Mouse (Mus musculus): ENCODE data around the gene Numa1. TPM values are rescaled to one million over a fixed set of nuclear protein-coding genes. Genes with fewer than 3 reads are reported as not detected.

Gene Numa1
- 72.4 and 74.4 TPM in 2 replicates for polyA plus RNA-seq (2014; fragmentation: Nextera tagmentation; extraction: Ambion mirVana)

DNA sequence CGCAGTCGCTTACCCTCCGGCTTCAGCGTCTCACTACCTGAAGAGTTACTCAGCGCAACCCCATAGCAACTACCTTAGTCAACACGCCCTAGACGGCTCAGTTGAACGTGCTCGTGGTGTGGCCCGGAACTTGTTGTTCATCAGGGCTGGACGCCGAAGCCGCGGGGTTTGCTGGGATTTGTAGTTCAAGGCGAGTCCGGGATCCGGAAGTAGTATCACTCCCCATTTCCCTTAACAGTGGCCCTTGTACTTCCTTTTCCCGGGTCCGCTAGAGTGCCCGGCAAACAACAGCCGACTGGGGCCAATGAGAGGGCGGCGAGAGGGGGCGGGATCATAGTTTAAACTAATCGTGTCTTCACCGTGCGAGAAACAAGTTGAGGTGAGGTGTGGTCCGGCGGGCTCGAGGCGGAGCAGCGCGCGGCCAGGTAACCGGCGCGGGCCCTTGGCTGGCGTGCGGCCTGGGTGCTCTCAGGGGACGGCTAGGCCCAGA lies at the start of gene Numa1, which contains the start of gene Lrrc51:
TSS of gene Numa1 (plus strand) at position 361 of the 490 bp plus-strand sequence.
TSS of gene Lrrc51 (minus strand) at position 145 of the 490 bp plus-strand sequence.
- Histone ChIP-seq H3K27ac (ENCODE audit: low read depth, low read length) (peak within 1 kb of the TSS; percentile 76), H3K9ac (ENCODE audit: low read length) (peak within 1 kb of the TSS; percentile 76), H3K27me3 (replicated peaks; ENCODE audit: control insufficient read depth, insufficient read depth, low read length) (no peaks in the 10 kb centered on the region), H3K4me3 (ENCODE audit: low read depth, low read length) (peak within 1 kb of the TSS; percentile 73), H3K36me3 (ENCODE audit: control insufficient read depth, insufficient read depth, low read length) (no peaks in the 10 kb centered on the region), H3K9me3 (replicated peaks; ENCODE audit: control insufficient read depth, low read length) (no peaks in the 10 kb centered on the region), H3K4me2 (ENCODE audit: low read length) (peak within 1 kb of the TSS; percentile 80), H3K4me1 (ENCODE audit: control insufficient read depth, insufficient read depth, low read length) (peaks cover 17% of the 10 kb centered on the region)
- under 1% methylated on average over 40 of the region's 40 CpGs for WGBS
- DNase-seq (ENCODE audit: low spot score), result peak; percentile 98
- ATAC-seq, result peak; percentile 98

- no peaks in the 10 kb centered on the region for H3K9me3 ChIP-seq (replicated peaks; ENCODE audit: control insufficient read depth, low read length)
- H3K4me1 ChIP-seq (ENCODE audit: control insufficient read depth, insufficient read depth, low read length), result no peaks in the 10 kb centered on the region
- 97% methylated on average over 4 of the region's 4 CpGs for WGBS
- no peak overlapping the region for H3K9ac ChIP-seq (ENCODE audit: low read length)
- ATAC-seq (no peak), DNase-seq (ENCODE audit: low spot score) (no peak)
- no peak overlapping the region for H3K4me3 ChIP-seq (ENCODE audit: low read depth, low read length)
- H3K36me3 ChIP-seq (ENCODE audit: control insufficient read depth, insufficient read depth, low read length), result no peaks in the 10 kb centered on the region
- H3K27ac ChIP-seq (ENCODE audit: low read depth, low read length), result no peak overlapping the region
- H3K4me2 ChIP-seq (ENCODE audit: low read length), result no peak overlapping the region
- no peaks in the 10 kb centered on the region for H3K27me3 ChIP-seq (replicated peaks; ENCODE audit: control insufficient read depth, insufficient read depth, low read length)
Observed at GRCm38 (mm10) chr7:101884160-101884559, 49.8 kb upstream of the Numa1 start.

- Histone ChIP-seq H3K4me2 (ENCODE audit: low read length) (no peak overlapping the region), H3K27ac (ENCODE audit: low read depth, low read length) (no peak overlapping the region), H3K9ac (ENCODE audit: low read length) (no peak overlapping the region), H3K27me3 (replicated peaks; ENCODE audit: control insufficient read depth, insufficient read depth, low read length) (no peaks in the 10 kb centered on the region), H3K36me3 (ENCODE audit: control insufficient read depth, insufficient read depth, low read length) (no peaks in the 10 kb centered on the region), H3K4me1 (ENCODE audit: control insufficient read depth, insufficient read depth, low read length) (no peaks in the 10 kb centered on the region), H3K4me3 (ENCODE audit: low read depth, low read length) (no peak overlapping the region), H3K9me3 (replicated peaks; ENCODE audit: control insufficient read depth, low read length) (no peaks in the 10 kb centered on the region)
- no peak for DNase-seq (ENCODE audit: low spot score)
- WGBS, result 88% methylated on average over 6 of the region's 6 CpGs
- ATAC-seq, result no peak
Observed at GRCm38 (mm10) chr7:101886274-101886673, 47.6 kb upstream of the Numa1 start.

DNA sequence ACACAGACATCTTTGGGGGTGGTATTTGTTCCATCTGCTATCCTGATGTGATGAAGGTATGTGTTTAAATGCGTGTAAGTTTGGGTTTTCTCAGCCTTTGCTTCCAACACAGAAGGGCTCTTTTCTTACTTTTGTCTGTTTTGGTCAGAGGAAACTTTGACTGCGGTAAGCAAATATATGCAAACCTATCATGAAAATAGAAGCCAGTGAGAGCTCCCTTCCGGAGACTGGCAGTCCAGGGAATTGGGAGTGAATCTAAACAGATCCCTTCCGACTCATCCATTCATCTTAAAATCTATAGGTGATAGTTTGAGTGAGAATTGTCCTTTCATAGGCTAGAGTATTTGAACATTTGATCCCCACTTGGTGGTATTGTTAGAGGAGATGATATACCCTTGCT lies 45.5 kb upstream of the Numa1 start:
- WGBS, result 93% methylated on average over 4 of the region's 4 CpGs
- no peak for ATAC-seq

GRCm38 (mm10) chr7:101895695-101896094 lies 38.2 kb upstream of the Numa1 start:
- no peaks in the 10 kb centered on the region for H3K9me3 ChIP-seq (replicated peaks; ENCODE audit: control insufficient read depth, low read length)
- H3K4me1 ChIP-seq (ENCODE audit: control insufficient read depth, insufficient read depth, low read length), result peaks cover 5% of the 10 kb centered on the region; the same call in 1 of the 2 replicates
- no peak for DNase-seq (ENCODE audit: low spot score)
- 46% methylated on average over 9 of the region's 9 CpGs for WGBS
- H3K4me3 ChIP-seq (ENCODE audit: low read depth, low read length), result peak overlapping the region; percentile 58
- peak overlapping the region; percentile 56 for H3K9ac ChIP-seq (ENCODE audit: low read length)
- peak overlapping the region; percentile 92 for H3K27ac ChIP-seq (ENCODE audit: low read depth, low read length)
- H3K36me3 ChIP-seq (ENCODE audit: control insufficient read depth, insufficient read depth, low read length), result no peaks in the 10 kb centered on the region
- peak overlapping the region; percentile 40 for H3K4me2 ChIP-seq (ENCODE audit: low read length)
- H3K27me3 ChIP-seq (replicated peaks; ENCODE audit: control insufficient read depth, insufficient read depth, low read length), result no peaks in the 10 kb centered on the region
- peak; percentile 7; the same call in 1 of the 2 replicates for ATAC-seq

More for the DNA sequence above, 45.5 kb upstream of the Numa1 start:
- no peak overlapping the region for H3K4me3 ChIP-seq (ENCODE audit: low read depth, low read length)
- H3K4me1 ChIP-seq (ENCODE audit: control insufficient read depth, insufficient read depth, low read length), result no peaks in the 10 kb centered on the region
- no peak for DNase-seq (ENCODE audit: low spot score)
- H3K27ac ChIP-seq (ENCODE audit: low read depth, low read length), result no peak overlapping the region
- no peaks in the 10 kb centered on the region for H3K9me3 ChIP-seq (replicated peaks; ENCODE audit: control insufficient read depth, low read length)
- H3K4me2 ChIP-seq (ENCODE audit: low read length), result no peak overlapping the region
- no peaks in the 10 kb centered on the region for H3K27me3 ChIP-seq (replicated peaks; ENCODE audit: control insufficient read depth, insufficient read depth, low read length)
- no peaks in the 10 kb centered on the region for H3K36me3 ChIP-seq (ENCODE audit: control insufficient read depth, insufficient read depth, low read length)
- no peak overlapping the region for H3K9ac ChIP-seq (ENCODE audit: low read length)

GRCm38 (mm10) chr7:101896104-101897066 lies 37.5 kb upstream of the Numa1 start:
- Histone ChIP-seq H3K4me1 (ENCODE audit: control insufficient read depth, insufficient read depth, low read length) (peaks cover 5% of the 10 kb centered on the region; the same call in 1 of the 2 replicates), H3K36me3 (ENCODE audit: control insufficient read depth, insufficient read depth, low read length) (no peaks in the 10 kb centered on the region), H3K9ac (ENCODE audit: low read length) (peak overlapping the region; percentile 62), H3K9me3 (replicated peaks; ENCODE audit: control insufficient read depth, low read length) (no peaks in the 10 kb centered on the region), H3K27ac (ENCODE audit: low read depth, low read length) (peak overlapping the region; percentile 92), H3K4me3 (ENCODE audit: low read depth, low read length) (peak overlapping the region; percentile 58), H3K4me2 (ENCODE audit: low read length) (peak overlapping the region; percentile 58), H3K27me3 (replicated peaks; ENCODE audit: control insufficient read depth, insufficient read depth, low read length) (no peaks in the 10 kb centered on the region)
- ATAC-seq (peak; percentile 99), DNase-seq (ENCODE audit: low spot score) (peak; percentile 100)
- under 1% methylated on average over 57 of the region's 57 CpGs for WGBS

- Histone ChIP-seq H3K27ac (ENCODE audit: low read depth, low read length) (no peak overlapping the region), H3K9me3 (replicated peaks; ENCODE audit: control insufficient read depth, low read length) (no peaks in the 10 kb centered on the region), H3K4me3 (ENCODE audit: low read depth, low read length) (no peak overlapping the region), H3K36me3 (ENCODE audit: control insufficient read depth, insufficient read depth, low read length) (no peaks in the 10 kb centered on the region), H3K9ac (ENCODE audit: low read length) (no peak overlapping the region), H3K4me2 (ENCODE audit: low read length) (no peak overlapping the region), H3K4me1 (ENCODE audit: control insufficient read depth, insufficient read depth, low read length) (peaks cover 8% of the 10 kb centered on the region; the same call in 1 of the 2 replicates), H3K27me3 (replicated peaks; ENCODE audit: control insufficient read depth, insufficient read depth, low read length) (no peaks in the 10 kb centered on the region)
- WGBS, result 95% methylated on average over 16 of the region's 16 CpGs
- ATAC-seq, result no peak
- no peak for DNase-seq (ENCODE audit: low spot score)
Observed at GRCm38 (mm10) chr7:101900331-101901097, 33.4 kb upstream of the Numa1 start.

GRCm38 (mm10) chr7:101901969-101902368 lies 31.9 kb upstream of the Numa1 start:
- Histone ChIP-seq H3K4me2 (ENCODE audit: low read length) (no peak overlapping the region), H3K27me3 (replicated peaks; ENCODE audit: control insufficient read depth, insufficient read depth, low read length) (no peaks in the 10 kb centered on the region), H3K4me1 (ENCODE audit: control insufficient read depth, insufficient read depth, low read length) (peaks cover 12% of the 10 kb centered on the region), H3K9me3 (replicated peaks; ENCODE audit: control insufficient read depth, low read length) (no peaks in the 10 kb centered on the region), H3K36me3 (ENCODE audit: control insufficient read depth, insufficient read depth, low read length) (no peaks in the 10 kb centered on the region), H3K9ac (ENCODE audit: low read length) (no peak overlapping the region), H3K4me3 (ENCODE audit: low read depth, low read length) (no peak overlapping the region), H3K27ac (ENCODE audit: low read depth, low read length) (no peak overlapping the region)
- no peak for ATAC-seq
- WGBS, result 95% methylated on average over 10 of the region's 10 CpGs
- no peak for DNase-seq (ENCODE audit: low spot score)

Data from forebrain, embryonic 14.5 days (tissue).